Mouse (Mus musculus) heart, adult 2 months (tissue): ENCODE measurements around the gene Fam83b. TPM values are rescaled to one million over a fixed set of nuclear protein-coding genes. Genes with fewer than 3 reads are reported as not detected.

Source experiments
- DNase-seq, 2 experiments: peaks; one replicate each; pipeline ENCODE4 v3.0.0; 2021
- H3K27ac ChIP-seq: fragments of 200-600 bp; 2 replicates; pipeline ENCODE4 v1.8.1; 2022
- H3K27me3 ChIP-seq: fragments of 200-500 bp; 2 replicates; pipeline ENCODE4 v1.6.1; 2012; ENCODE audit warnings: mild to moderate bottlenecking, low read length, inconsistent platforms, mixed read lengths; ENCODE audit not compliant: control insufficient read depth, insufficient read depth
- H3K36me3 ChIP-seq: fragments of 200-500 bp; 2 replicates; pipeline ENCODE4 v1.6.1; 2012; ENCODE audit warnings: low read length, inconsistent platforms; ENCODE audit not compliant: control insufficient read depth, insufficient read depth
- H3K4me1 ChIP-seq: fragments of 200-500 bp; 2 replicates; pipeline ENCODE4 v1.6.1; 2011; ENCODE audit warnings: low read length; ENCODE audit not compliant: control insufficient read depth, insufficient read depth
- H3K4me3 ChIP-seq: fragments of 200-600 bp; 2 replicates; pipeline ENCODE4 v1.8.1; 2022
- H3K79me2 ChIP-seq: fragments of 200-500 bp; replicated peaks from 2 replicates; pipeline ENCODE4 v1.6.1; 2012; ENCODE audit warnings: mild to moderate bottlenecking, inconsistent platforms, low read length, moderate library complexity, mixed read lengths; ENCODE audit not compliant: control insufficient read depth, insufficient read depth
- H3K9ac ChIP-seq: fragments of 200-500 bp; 2 replicates; pipeline ENCODE4 v1.6.1; 2012; ENCODE audit warnings: low read depth, mild to moderate bottlenecking, control low read depth, inconsistent platforms, low read length, mixed read lengths
- CTCF ChIP-seq: fragments of 200-600 bp; IDR thresholded peaks from 2 replicates; pipeline ENCODE4 v1.8.1; 2022; ENCODE audit warnings: antibody characterized with exemption, mild to moderate bottlenecking, moderate library complexity
- EP300 ChIP-seq: fragments of 200-500 bp; IDR thresholded peaks from 2 replicates; pipeline ENCODE4 v1.6.1; 2011; ENCODE audit warnings: low read depth, low read length, control low read depth; ENCODE audit not compliant: insufficient read depth
- POLR2A ChIP-seq: fragments of 200-500 bp; IDR thresholded peaks from 2 replicates; pipeline ENCODE4 v1.6.1; 2011; ENCODE audit warnings: mild to moderate bottlenecking, low read depth, low read length, control low read depth; ENCODE audit not compliant: insufficient read depth
- WGBS: fragments of 180-500 bp; shearing (Covaris S2); methylation state at CpG from one replicate; pipeline ENCODE4 v1.1.7; 2018; 5-methylcytosine and 5-hydroxymethylcytosine counted together
- intact Hi-C: fragments of 180-260 bp; cut with DNase I; formaldehyde crosslinking; loops from one replicate; pipeline ENCODE4 v1.15.1; 2025
- long read RNA-seq: library from polyadenylated mRNA; stranded (forward); transcript quantifications from one replicate; pipeline ENCODE4 v2.0.0, GENCODE M21; 2021
- polyA plus RNA-seq: library from polyadenylated mRNA; depleted of rRNA; stranded (reverse); fragments of >200 nt; gene quantifications from 2 replicates; pipeline ENCODE4 v1.2.3, GENCODE M21; 2012; rRNA removed
- total RNA-seq, 2 experiments: library from RNA; stranded (reverse); gene quantifications; 2 replicates each; pipeline ENCODE4 v1.2.3; 2021

Fam83b gene
- total RNA-seq: under 1 TPM in 1 of 2 experiments, not detected in 1; 0.34 TPM
- not detected in 2 replicates for polyA plus RNA-seq
- long read RNA-seq: 0 reads

GRCm38 (mm10) chr9:76566515-76567280, at the start of gene Fam83b:
TSS of gene Fam83b (minus strand) at chr9:76567116.
- no peaks in the 10 kb centered on the region for H3K79me2 ChIP-seq
- no peaks in the 10 kb centered on the region for H3K27me3 ChIP-seq
- no peak within 1 kb of the TSS for H3K9ac ChIP-seq
- H3K27ac ChIP-seq: no peak within 1 kb of the TSS
- H3K36me3 ChIP-seq: no peaks in the 10 kb centered on the region
- no peaks in the 10 kb centered on the region for H3K4me1 ChIP-seq
- DNase-seq: peak; percentile 4 to 18
- intact Hi-C loops: no loop called here
- WGBS: 3% methylated on average over 40 of the region's 40 CpGs
- TF ChIP-seq POLR2A (no peak), EP300 (no peak), CTCF (no peak)
- no peak within 1 kb of the TSS for H3K4me3 ChIP-seq

DNA sequence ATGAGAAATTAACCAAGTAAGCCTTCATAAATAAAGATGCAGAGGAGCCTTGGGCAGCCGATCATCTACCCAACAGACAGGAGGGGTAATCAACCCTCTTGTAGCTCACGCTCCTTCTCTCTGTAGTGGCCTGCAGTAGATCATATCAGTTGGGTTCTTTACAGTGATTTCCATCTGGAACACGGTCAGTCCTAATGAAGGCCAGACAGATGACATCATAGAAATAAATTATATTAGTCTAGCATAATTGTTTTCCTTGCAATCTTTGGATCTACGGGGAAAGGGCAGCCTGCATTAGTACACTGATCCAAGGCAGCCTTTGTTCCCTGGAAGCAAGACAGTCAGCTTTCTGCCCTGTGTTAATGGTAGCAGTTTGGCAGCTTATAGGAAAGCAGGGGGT, 47.2 kb upstream of the Fam83b start:
- no peaks in the 10 kb centered on the region for H3K27me3 ChIP-seq
- TF ChIP-seq EP300: no peak
- no peak for TF ChIP-seq CTCF
- no peak for TF ChIP-seq POLR2A
- intact Hi-C loops: no loop called here
- H3K79me2 ChIP-seq: no peaks in the 10 kb centered on the region
- no peaks in the 10 kb centered on the region for H3K4me1 ChIP-seq
- no peak overlapping the region for H3K27ac ChIP-seq
- no peaks in the 10 kb centered on the region for H3K36me3 ChIP-seq
- WGBS: 76% methylated on average over 4 of the region's 4 CpGs
- no peak for DNase-seq
- no peak overlapping the region for H3K4me3 ChIP-seq
- no peak overlapping the region for H3K9ac ChIP-seq

DNA sequence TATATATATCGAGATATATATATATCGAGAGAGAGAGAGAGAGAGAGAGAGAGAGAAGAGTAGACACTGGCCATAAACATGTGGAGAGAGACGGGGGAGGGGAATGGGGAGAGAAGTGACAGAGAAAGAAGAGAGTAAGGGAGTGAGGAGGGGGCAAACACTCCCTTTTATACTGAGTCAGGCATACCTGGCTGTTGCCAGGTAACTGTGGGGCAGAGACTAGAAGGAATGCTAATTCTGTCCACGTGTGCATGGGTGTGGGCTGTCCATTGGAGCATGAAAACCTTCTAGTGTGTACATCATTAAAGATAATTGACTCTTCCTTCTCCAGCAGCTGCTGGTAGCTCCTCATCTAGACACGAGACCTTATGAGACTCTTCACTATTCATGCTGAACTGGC, 36.8 kb upstream of the Fam83b start:
- no peaks in the 10 kb centered on the region for H3K36me3 ChIP-seq
- DNase-seq: no peak
- no peak overlapping the region for H3K4me3 ChIP-seq
- no peaks in the 10 kb centered on the region for H3K79me2 ChIP-seq
- H3K4me1 ChIP-seq: no peaks in the 10 kb centered on the region
- no peak for TF ChIP-seq EP300
- no peak for TF ChIP-seq CTCF
- TF ChIP-seq POLR2A: no peak
- no peak overlapping the region for H3K27ac ChIP-seq
- H3K27me3 ChIP-seq: no peaks in the 10 kb centered on the region
- intact Hi-C loops: no loop called here
- 72% methylated on average over 5 of the region's 5 CpGs for WGBS
- no peak overlapping the region for H3K9ac ChIP-seq

DNA sequence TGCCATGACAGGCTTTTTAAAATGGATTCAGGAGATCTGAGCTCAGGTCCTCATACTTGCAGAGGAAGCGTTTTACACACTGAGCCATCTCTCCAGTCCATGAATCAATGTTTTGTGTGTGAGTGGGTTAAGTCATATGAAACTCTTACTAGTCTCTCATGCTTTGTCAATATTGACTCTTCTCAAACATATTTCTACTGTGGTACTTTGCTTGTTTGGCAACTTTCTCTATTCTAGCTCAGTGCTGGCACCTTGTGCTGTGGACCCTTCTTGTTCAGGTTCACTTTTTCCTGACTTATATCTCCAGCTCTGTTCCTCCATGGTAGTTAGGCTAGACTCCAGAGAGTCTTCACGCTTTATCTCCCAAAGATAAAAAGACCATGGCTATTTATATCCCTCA, 36.0 kb upstream of the Fam83b start:
- Histone ChIP-seq H3K4me1 (no peaks in the 10 kb centered on the region), H3K27ac (no peak overlapping the region), H3K4me3 (no peak overlapping the region), H3K27me3 (no peaks in the 10 kb centered on the region), H3K79me2 (no peaks in the 10 kb centered on the region), H3K36me3 (no peaks in the 10 kb centered on the region), H3K9ac (no peak overlapping the region)
- 46% methylated on average over 2 of the region's 2 CpGs for WGBS
- no peak for TF ChIP-seq CTCF
- TF ChIP-seq POLR2A: no peak
- TF ChIP-seq EP300: no peak
- no peak for DNase-seq
- intact Hi-C loops: no loop called here

DNA sequence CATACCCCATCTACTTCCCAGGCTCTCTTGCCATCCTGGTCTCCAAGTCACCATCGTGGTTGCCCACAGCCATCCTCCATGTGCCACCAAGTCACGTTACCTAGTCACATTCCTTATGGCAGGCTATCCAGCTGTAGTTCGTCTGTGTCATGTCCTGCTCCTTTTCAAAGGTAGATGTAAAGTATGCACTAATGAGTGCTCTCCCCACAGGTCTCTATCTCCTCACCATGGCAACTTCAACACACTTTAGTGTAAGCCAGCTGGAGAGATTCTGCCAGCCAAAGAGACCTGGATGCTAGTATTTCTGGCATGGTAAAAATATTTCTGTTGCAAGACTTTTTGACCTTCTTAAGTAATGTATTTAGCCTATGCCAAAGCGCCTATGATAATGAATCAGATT, 30.5 kb upstream of the Fam83b start:
- TF ChIP-seq POLR2A (no peak), CTCF (no peak), EP300 (no peak)
- no peak for DNase-seq
- no peak overlapping the region for H3K27ac ChIP-seq
- no peak overlapping the region for H3K4me3 ChIP-seq
- no peak overlapping the region for H3K9ac ChIP-seq
- H3K36me3 ChIP-seq: no peaks in the 10 kb centered on the region
- no peaks in the 10 kb centered on the region for H3K27me3 ChIP-seq
- no peaks in the 10 kb centered on the region for H3K79me2 ChIP-seq
- intact Hi-C loops: no loop called here
- H3K4me1 ChIP-seq: no peaks in the 10 kb centered on the region
- 50% methylated on average over 4 of the region's 4 CpGs for WGBS

GRCm38 (mm10) chr9:76593841-76594240, 26.9 kb upstream of the Fam83b start:
- no peak overlapping the region for H3K4me3 ChIP-seq
- TF ChIP-seq EP300 (no peak), POLR2A (no peak), CTCF (no peak)
- WGBS: 56% methylated on average over 2 of the region's 2 CpGs
- H3K36me3 ChIP-seq: no peaks in the 10 kb centered on the region
- H3K27me3 ChIP-seq: no peaks in the 10 kb centered on the region
- no peak overlapping the region for H3K27ac ChIP-seq
- no peak overlapping the region for H3K9ac ChIP-seq
- no peak for DNase-seq
- H3K4me1 ChIP-seq: no peaks in the 10 kb centered on the region
- intact Hi-C loops: no loop called here
- no peaks in the 10 kb centered on the region for H3K79me2 ChIP-seq
